Mouse (Mus musculus) myocyte (in vitro differentiated cells): ENCODE measurements around the gene Sos1. TPM values are rescaled to one million over a fixed set of nuclear protein-coding genes. Genes with fewer than 3 reads are reported as not detected.

Source experiments
- H3K27me3 ChIP-seq: one replicate; pipeline ENCODE4 v1.6.1; 2011; ENCODE audit not compliant: control insufficient read depth, insufficient read depth, insufficient read length
- H3K36me3 ChIP-seq: one replicate; pipeline ENCODE4 v1.6.1; 2011; ENCODE audit not compliant: control insufficient read depth, insufficient read depth
- H3K4me2 ChIP-seq: one replicate; pipeline ENCODE4 v1.6.1; 2011; ENCODE audit warnings: low read depth, control low read depth
- H3K4me3 ChIP-seq: one replicate; pipeline ENCODE4 v1.5.1; 2011; ENCODE audit warnings: mild to moderate bottlenecking, control low read depth, moderate library complexity
- H3K79me2 ChIP-seq: one replicate; pipeline ENCODE4 v1.6.1; 2011; ENCODE audit not compliant: control insufficient read depth, insufficient read depth
- H3ac ChIP-seq: one replicate; pipeline ENCODE4 v1.6.1; 2011; ENCODE audit not compliant: control insufficient read depth, insufficient read length
- CEBPB ChIP-seq: IDR thresholded peaks from 2 replicates; pipeline ENCODE4 v1.6.1; 2011; ENCODE audit warnings: mild to moderate bottlenecking, moderate library complexity; ENCODE audit not compliant: poor library complexity, insufficient read depth, severe bottlenecking
- E2F4 ChIP-seq: IDR thresholded peaks from one replicate; pipeline ENCODE4 v1.6.1; 2011; ENCODE audit warnings: mild to moderate bottlenecking, control low read depth, moderate library complexity; ENCODE audit not compliant: insufficient read depth
- MAX ChIP-seq: IDR thresholded peaks from one replicate; pipeline ENCODE4 v1.6.1; 2011; ENCODE audit warnings: low read depth, mild to moderate bottlenecking, control low read depth
- MYOD1 ChIP-seq, 3 experiments: IDR thresholded peaks; one replicate each; pipeline ENCODE4 v1.6.1; 2011; ENCODE audit warnings: control low read depth in 2 of 3, low read depth in 2 of 3, mild to moderate bottlenecking in 2 of 3, moderate library complexity in 1 of 3; ENCODE audit not compliant: insufficient read length in 2 of 3, control insufficient read depth in 1 of 3
- MYOG ChIP-seq, 3 experiments: IDR thresholded peaks; one replicate each; pipeline ENCODE4 v1.6.1; 2011; ENCODE audit warnings: control low read depth in 2 of 3, low read depth in 2 of 3, mild to moderate bottlenecking in 2 of 3; ENCODE audit not compliant: insufficient read length in 2 of 3, control insufficient read depth in 1 of 3, insufficient read depth in 1 of 3
- POLR2A ChIP-seq: IDR thresholded peaks from one replicate; pipeline ENCODE4 v1.6.1; 2011; ENCODE audit warnings: low read depth, mild to moderate bottlenecking, control low read depth, moderate library complexity; ENCODE audit not compliant: insufficient read length
- POLR2AphosphoS2 ChIP-seq: IDR thresholded peaks from one replicate; pipeline ENCODE4 v1.6.1; 2011; ENCODE audit warnings: low read depth, control low read depth; ENCODE audit not compliant: insufficient read length
- REST ChIP-seq: IDR thresholded peaks from one replicate; pipeline ENCODE4 v1.6.1; 2011; ENCODE audit warnings: mild to moderate bottlenecking, control low read depth, moderate library complexity; ENCODE audit not compliant: insufficient read depth, insufficient read length
- SRF ChIP-seq: IDR thresholded peaks from one replicate; pipeline ENCODE4 v1.6.1; 2011; ENCODE audit warnings: low read depth; ENCODE audit not compliant: control insufficient read depth, insufficient read length
- TCF12 ChIP-seq: IDR thresholded peaks from one replicate; pipeline ENCODE4 v1.6.1; 2011; ENCODE audit warnings: mild to moderate bottlenecking, control low read depth; ENCODE audit not compliant: poor library complexity, insufficient read depth, severe bottlenecking
- TCF3 ChIP-seq: IDR thresholded peaks from one replicate; pipeline ENCODE4 v1.6.1; 2011; ENCODE audit warnings: low read depth, control low read depth; ENCODE audit not compliant: insufficient read length
- USF1 ChIP-seq: IDR thresholded peaks from one replicate; pipeline ENCODE4 v1.6.1; 2011; ENCODE audit warnings: low read depth, mild to moderate bottlenecking, control low read depth, moderate library complexity
- polyA plus RNA-seq: library from polyadenylated mRNA; unstranded; fragments of >200 nt; fragmentation: generic; extraction: Trizol; gene quantifications from one replicate; pipeline ENCODE4 v1.2.1, GENCODE M21; 2012; ENCODE audit warnings: missing spikeins

The Sos1 gene
- polyA plus RNA-seq, 1 experiment: 4.7 TPM

DNA sequence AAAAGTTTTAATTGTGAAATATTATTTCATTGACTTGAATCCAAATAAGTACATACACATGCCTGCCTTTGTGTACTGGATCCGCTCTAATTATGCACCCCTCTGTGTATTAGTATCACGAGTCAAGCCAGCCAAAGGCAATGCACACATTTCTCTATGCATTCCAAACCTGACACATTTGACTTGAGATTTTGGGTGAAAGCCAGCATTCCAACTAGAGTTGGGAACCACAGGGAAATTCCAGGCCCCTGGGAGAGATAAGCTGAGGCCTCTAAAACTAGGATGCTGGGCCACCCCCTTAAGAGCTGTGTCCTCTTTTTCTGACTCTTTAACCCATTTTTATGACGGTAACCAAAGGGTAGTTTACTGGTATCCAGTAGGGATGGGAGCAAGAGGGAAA is 8.7 kb upstream of the Sos1 start:
- H3K79me2 ChIP-seq: no peaks in the 10 kb centered on the region
- H3ac ChIP-seq: no peak overlapping the region
- H3K36me3 ChIP-seq: no peaks in the 10 kb centered on the region
- no peak overlapping the region for H3K4me2 ChIP-seq
- no peak for TF ChIP-seq POLR2A
- TF ChIP-seq TCF12: no peak
- no peak for TF ChIP-seq MAX
- no peak for TF ChIP-seq POLR2AphosphoS2
- TF ChIP-seq SRF: no peak
- no peak for TF ChIP-seq REST
- no peak for TF ChIP-seq USF1
- TF ChIP-seq TCF3: no peak
- no peak for TF ChIP-seq E2F4
- no peak for TF ChIP-seq MYOD1 (IDR thresholded peaks at IDR 0.05; ENCODE audit: control insufficient read depth in 1 of 3, insufficient read length in 2 of 3, low read depth in 2 of 3)
- TF ChIP-seq CEBPB: no peak
- no peak for TF ChIP-seq MYOG (IDR thresholded peaks at IDR 0.05; ENCODE audit: control insufficient read depth in 1 of 3, insufficient read depth in 1 of 3, insufficient read length in 2 of 3, low read depth in 2 of 3)
- H3K4me3 ChIP-seq: no peak overlapping the region
- no peaks in the 10 kb centered on the region for H3K27me3 ChIP-seq

DNA sequence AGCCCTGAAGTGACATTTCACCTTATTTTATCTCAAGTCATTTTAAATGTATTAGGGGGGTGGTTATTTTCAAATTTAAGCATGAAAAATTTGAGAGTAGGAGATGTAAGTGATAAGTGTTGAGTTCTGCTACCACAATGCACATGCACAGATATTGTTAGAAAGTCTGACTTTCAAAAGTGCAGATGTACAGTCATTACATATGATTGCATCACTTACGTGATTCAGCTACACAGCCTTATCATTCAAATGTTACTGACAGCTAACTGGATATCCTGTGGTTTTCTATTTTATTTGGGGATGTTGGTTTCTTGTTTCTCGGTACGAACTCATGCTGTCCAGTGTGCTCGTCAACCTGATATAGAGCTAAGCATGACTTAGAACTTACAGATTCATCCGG is 4.9 kb upstream of the Sos1 start:
- H3K4me3 ChIP-seq: no peak overlapping the region
- no peaks in the 10 kb centered on the region for H3K27me3 ChIP-seq
- TF ChIP-seq CEBPB: peak; percentile 93
- TF ChIP-seq TCF12: no peak
- TF ChIP-seq E2F4: no peak
- H3K36me3 ChIP-seq: no peaks in the 10 kb centered on the region
- no peaks in the 10 kb centered on the region for H3K79me2 ChIP-seq
- no peak overlapping the region for H3ac ChIP-seq
- H3K4me2 ChIP-seq: no peak overlapping the region

DNA sequence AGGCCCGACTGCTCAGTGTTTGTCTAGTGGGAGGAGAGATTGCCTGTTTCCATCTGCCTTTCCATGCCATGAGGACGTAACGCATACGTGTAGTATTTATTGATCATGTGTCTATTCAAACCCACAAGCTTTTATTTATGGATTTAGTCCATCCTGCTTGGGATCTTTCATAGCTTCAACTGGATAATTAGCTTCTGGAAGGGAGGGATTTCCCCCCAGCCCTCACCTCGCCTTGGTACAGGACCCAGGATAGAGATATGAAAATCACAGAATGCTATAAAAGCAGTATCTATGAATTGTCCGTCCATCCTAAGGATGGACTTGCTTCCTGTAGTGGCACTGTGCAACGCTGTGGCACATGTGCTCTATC is 587 bp upstream of the Sos1 start:
- Histone ChIP-seq H3K27me3 (no peaks in the 10 kb centered on the region), H3ac (peak overlapping the region; percentile 85), H3K4me2 (peak overlapping the region; percentile 81), H3K36me3 (no peaks in the 10 kb centered on the region), H3K79me2 (peaks cover 37% of the 10 kb centered on the region), H3K4me3 (peak overlapping the region; percentile 64)
- TF ChIP-seq TCF12: no peak
- TF ChIP-seq E2F4: no peak
- no peak for TF ChIP-seq TCF3
- TF ChIP-seq POLR2A: no peak
- TF ChIP-seq MYOD1 (IDR thresholded peaks at IDR 0.05; ENCODE audit: control insufficient read depth in 1 of 3, insufficient read length in 2 of 3, low read depth in 2 of 3): no peak
- TF ChIP-seq MAX: no peak
- TF ChIP-seq CEBPB: no peak
- TF ChIP-seq USF1: no peak
- TF ChIP-seq POLR2AphosphoS2: no peak
- no peak for TF ChIP-seq REST
- no peak for TF ChIP-seq MYOG (IDR thresholded peaks at IDR 0.05; ENCODE audit: control insufficient read depth in 1 of 3, insufficient read depth in 1 of 3, insufficient read length in 2 of 3, low read depth in 2 of 3)

DNA sequence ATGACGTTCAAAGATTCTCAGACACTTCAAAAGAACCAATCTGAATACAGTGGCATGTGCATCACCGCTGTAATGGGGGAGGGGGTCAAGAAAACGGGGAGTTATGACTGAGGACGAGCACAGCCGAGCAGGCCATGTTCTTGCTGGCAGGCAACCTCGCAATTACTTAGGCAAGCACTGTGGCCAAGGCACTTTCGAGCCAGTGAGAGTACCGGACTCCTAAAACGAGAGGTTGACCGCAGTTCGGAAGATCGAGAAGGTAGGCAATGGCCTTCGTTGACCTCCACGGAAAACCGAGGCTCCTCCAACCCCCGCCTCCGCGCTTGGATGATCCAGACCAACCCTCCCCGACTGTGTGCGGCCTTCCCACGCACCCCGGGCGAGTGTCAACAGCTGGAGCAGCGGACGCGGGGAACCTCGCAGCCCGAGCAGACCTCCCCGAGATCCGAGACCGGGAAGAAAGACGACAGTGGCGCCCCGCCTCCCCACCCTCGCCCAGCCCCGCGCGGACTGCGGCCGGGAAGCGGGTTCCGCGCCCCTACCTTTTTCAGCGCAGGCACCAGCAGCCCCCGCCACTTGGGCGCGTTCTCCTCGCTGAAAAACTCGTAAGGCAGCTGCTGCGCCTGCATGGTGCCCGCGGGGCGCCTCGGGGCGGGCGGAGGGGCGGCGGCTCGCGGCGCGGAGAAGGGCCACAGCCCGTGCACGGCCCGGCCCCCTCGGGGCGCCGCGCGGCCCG is 790 bp downstream of the Sos1 start:
- H3K4me2 ChIP-seq: peak overlapping the region; percentile 67
- no peaks in the 10 kb centered on the region for H3K27me3 ChIP-seq
- H3K79me2 ChIP-seq: peaks cover 49% of the 10 kb centered on the region
- peak overlapping the region; percentile 64 for H3K4me3 ChIP-seq
- H3K36me3 ChIP-seq: no peaks in the 10 kb centered on the region
- TF ChIP-seq MYOD1 (IDR thresholded peaks at IDR 0.05; ENCODE audit: control insufficient read depth in 1 of 3, insufficient read length in 2 of 3, low read depth in 2 of 3) (peak in 1 of 3 experiments; percentile 17), POLR2A (no peak), MYOG (IDR thresholded peaks at IDR 0.05; ENCODE audit: control insufficient read depth in 1 of 3, insufficient read depth in 1 of 3, insufficient read length in 2 of 3, low read depth in 2 of 3) (peak in 1 of 3 experiments; percentile 9), POLR2AphosphoS2 (no peak), TCF3 (no peak), MAX (no peak)
- H3ac ChIP-seq: peak overlapping the region; percentile 85

DNA sequence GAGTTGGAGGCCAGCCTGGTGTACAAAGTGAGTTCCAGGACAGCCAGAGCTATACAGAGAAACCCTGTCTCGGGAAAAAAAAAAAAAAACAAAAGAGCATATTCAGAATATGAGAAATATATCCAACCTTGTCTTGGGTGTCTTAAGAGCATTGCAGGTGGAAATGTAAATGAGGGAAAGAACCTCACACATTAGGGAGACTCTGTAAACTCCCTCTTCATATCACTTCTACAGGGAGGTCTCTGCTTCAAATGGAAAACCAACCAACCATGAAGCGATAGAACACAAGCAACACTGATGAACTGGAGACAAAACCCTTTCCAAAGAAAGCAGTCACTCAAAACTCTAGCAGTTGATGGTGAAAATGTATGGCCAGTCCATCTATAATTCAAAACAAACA is 2.6 kb downstream of the Sos1 start:
- Histone ChIP-seq H3K4me3 (no peak overlapping the region), H3K79me2 (peaks cover 67% of the 10 kb centered on the region), H3K4me2 (no peak overlapping the region), H3K27me3 (no peaks in the 10 kb centered on the region), H3K36me3 (no peaks in the 10 kb centered on the region), H3ac (no peak overlapping the region)
- TF ChIP-seq SRF (no peak), USF1 (no peak), REST (no peak), E2F4 (no peak), MYOD1 (IDR thresholded peaks at IDR 0.05; ENCODE audit: control insufficient read depth in 1 of 3, insufficient read length in 2 of 3, low read depth in 2 of 3) (no peak), TCF3 (no peak), POLR2AphosphoS2 (no peak), MAX (no peak), TCF12 (no peak), CEBPB (no peak), MYOG (IDR thresholded peaks at IDR 0.05; ENCODE audit: control insufficient read depth in 1 of 3, insufficient read depth in 1 of 3, insufficient read length in 2 of 3, low read depth in 2 of 3) (no peak), POLR2A (no peak)
